Mouse (Mus musculus) adrenal gland, postnatal 10 days (tissue): ENCODE results near the gene Anks1b. TPM values are rescaled to one million over a fixed set of nuclear protein-coding genes. Genes with fewer than 3 reads are reported as not detected.

Experiments used
- DNase-seq: peaks from one replicate; pipeline ENCODE4 v3.0.0; 2021; ENCODE audit warnings: mixed read lengths
- total RNA-seq, 2 experiments: library from RNA; stranded (reverse); gene quantifications; 2 replicates each; pipeline ENCODE4 v1.2.3; 2021

The Anks1b gene
- total RNA-seq, 2 experiments from 2014 or later, result 1.7 to 2.0 TPM

DNA sequence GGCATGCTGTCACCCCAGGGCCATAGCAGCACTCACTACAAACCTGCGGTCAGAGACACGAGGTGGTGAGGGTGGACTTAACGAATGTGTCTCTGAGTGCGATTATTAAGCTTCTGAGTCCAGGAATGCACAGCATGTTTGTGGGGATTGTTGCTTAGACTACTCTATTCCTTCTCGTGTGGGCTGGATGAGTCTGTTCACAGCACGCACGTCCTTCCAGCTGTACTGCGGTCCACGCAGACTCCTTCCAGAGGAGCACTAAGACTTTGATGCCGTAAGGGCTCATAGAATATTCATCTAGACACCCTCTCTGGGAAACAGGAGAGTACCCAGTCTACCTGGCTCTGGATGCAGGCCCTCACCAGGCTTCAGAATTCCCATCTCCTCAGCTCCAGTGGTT, 1094.9 kb downstream of the Anks1b start:
- no peak for DNase-seq

GRCm38 (mm10) chr10:90969355-90970174, 1096.3 kb downstream of the Anks1b start:
- peak; percentile 32 for DNase-seq

GRCm38 (mm10) chr10:90970560-90970959, 1097.3 kb downstream of the Anks1b start:
- DNase-seq, result no peak

- DNase-seq, result no peak
These were observed 1100.8 kb downstream of the Anks1b start for GRCm38 (mm10) chr10:90974084-90974483.

DNA sequence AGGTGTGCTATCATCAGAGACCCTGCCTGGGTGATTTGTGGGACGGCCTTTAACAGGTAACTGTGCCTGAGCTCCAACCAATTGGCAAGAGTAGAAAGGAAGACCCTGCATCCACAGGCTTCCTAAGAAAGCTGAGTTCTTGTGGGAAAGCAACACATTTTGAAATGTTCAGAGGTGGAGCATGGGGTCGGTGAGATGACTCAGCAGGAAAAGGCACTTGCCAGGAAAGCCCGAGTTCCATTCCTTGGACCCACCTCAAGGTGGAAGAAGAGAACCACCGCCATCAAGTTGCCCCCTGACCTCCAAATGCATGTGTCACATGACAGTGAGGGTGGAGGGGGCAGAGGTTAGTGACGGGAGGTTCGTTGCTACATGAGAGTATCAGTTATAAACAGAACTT, 1101.2 kb downstream of the Anks1b start:
- no peak for DNase-seq

- no peak for DNase-seq
These were observed 1108.5 kb downstream of the Anks1b start for GRCm38 (mm10) chr10:90981811-90982210.

DNA sequence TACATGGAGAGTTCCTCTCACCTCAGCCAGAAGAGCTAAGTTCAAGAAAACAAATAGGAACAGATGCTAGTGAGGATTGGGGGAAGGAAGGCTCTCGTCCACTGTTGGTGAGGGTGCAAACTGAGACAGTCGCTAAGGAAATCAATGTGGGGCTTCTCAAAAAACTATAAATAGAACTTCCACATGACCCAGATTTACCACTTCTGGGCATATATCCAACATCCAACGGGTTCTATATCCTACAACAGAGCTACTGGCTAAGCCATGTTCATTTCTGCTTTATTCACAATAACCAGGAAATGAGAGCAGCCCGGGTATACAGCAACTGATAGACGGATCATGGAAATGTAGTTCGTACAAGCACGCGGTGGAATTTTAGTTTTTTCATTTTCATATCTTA, 1109.7 kb downstream of the Anks1b start:
- DNase-seq, result no peak

- DNase-seq, result no peak
These were observed 1117.0 kb downstream of the Anks1b start for GRCm38 (mm10) chr10:90990340-90990739.

GRCm38 (mm10) chr10:90992237-90992636, 1118.9 kb downstream of the Anks1b start:
- DNase-seq, result no peak

- DNase-seq, result no peak
These were observed 1120.6 kb downstream of the Anks1b start for GRCm38 (mm10) chr10:90993869-90994268.

- DNase-seq, result no peak
These were observed 1126.6 kb downstream of the Anks1b start for GRCm38 (mm10) chr10:90999899-91000298.

- DNase-seq, result peak; percentile 9
These were observed 1128.1 kb downstream of the Anks1b start for GRCm38 (mm10) chr10:91001421-91001820.

GRCm38 (mm10) chr10:91005858-91006538, 1132.7 kb downstream of the Anks1b start:
- no peak for DNase-seq

Other genes starting within 250 kb of the Anks1b start
- gene Scyl2, start 187.2 kb upstream of the Anks1b start, total RNA-seq, result 10 to 100 TPM; 34.2 to 36.9 TPM
- 10 to 100 TPM; 20.6 to 24.5 TPM for gene Actr6, start 141.2 kb upstream of the Anks1b start, total RNA-seq
- gene Uhrf1bp1l, start 128.5 kb upstream of the Anks1b start, total RNA-seq, result 10 to 100 TPM; 47.1 to 52.6 TPM